Mouse (Mus musculus) heart, postnatal 0 days (tissue): ENCODE results near the gene Palm2. TPM values are rescaled to one million over a fixed set of nuclear protein-coding genes. Genes with fewer than 3 reads are reported as not detected.

Experiments
- ATAC-seq: fragments of 200-750 bp; cut with Nextera tagmentation; 2 replicates; pipeline ENCODE4 v1.8.0; 2017; ENCODE audit warnings: low read depth, moderate number of reproducible peaks, moderate library complexity; ENCODE audit not compliant: insufficient read depth
- DNase-seq: peaks from one replicate; pipeline ENCODE4 v3.0.0-alpha.2; 2016; ENCODE audit warnings: low spot score
- H3K27ac ChIP-seq: fragments of 300-500 bp; sonication (generic); 2 replicates; pipeline ENCODE4 v1.5.1; 2014; ENCODE audit warnings: low read depth, mild to moderate bottlenecking
- H3K27me3 ChIP-seq: fragments of 300-500 bp; sonication (generic); 2 replicates; pipeline ENCODE4 v1.6.1; 2014; ENCODE audit warnings: low read length, mixed read lengths; ENCODE audit not compliant: control insufficient read depth, insufficient read depth
- H3K36me3 ChIP-seq: fragments of 300-500 bp; sonication (generic); replicated peaks from 2 replicates; pipeline ENCODE4 v1.6.1; 2014; ENCODE audit warnings: low read length, mixed read lengths; ENCODE audit not compliant: control insufficient read depth, insufficient read depth
- H3K4me1 ChIP-seq: fragments of 300-500 bp; sonication (generic); 2 replicates; pipeline ENCODE4 v1.6.1; 2014; ENCODE audit warnings: antibody characterized with exemption; ENCODE audit not compliant: control insufficient read depth, insufficient read depth
- H3K4me2 ChIP-seq: fragments of 300-500 bp; sonication (generic); 2 replicates; pipeline ENCODE4 v1.6.1; 2014; ENCODE audit warnings: low read depth, mild to moderate bottlenecking, low read length, moderate library complexity
- H3K4me3 ChIP-seq: fragments of 300-500 bp; sonication (generic); 2 replicates; pipeline ENCODE4 v1.5.1; 2014; ENCODE audit warnings: low read depth, low read length
- H3K9ac ChIP-seq: fragments of 300-500 bp; sonication (generic); replicated peaks from 2 replicates; pipeline ENCODE4 v1.6.1; 2014; ENCODE audit warnings: low read depth, low read length, mixed read lengths
- H3K9me3 ChIP-seq: fragments of 300-500 bp; sonication (generic); replicated peaks from 2 replicates; pipeline ENCODE4 v1.6.1; 2016; ENCODE audit warnings: low read length; ENCODE audit not compliant: control insufficient read depth
- CTCF ChIP-seq: IDR thresholded peaks from 2 replicates; pipeline ENCODE4 v1.5.1; 2016; ENCODE audit warnings: antibody characterized with exemption, control low read depth, low read depth
- EP300 ChIP-seq: IDR thresholded peaks from 2 replicates; pipeline ENCODE4 v1.6.1; 2016; ENCODE audit warnings: antibody characterized with exemption, low read depth
- WGBS: fragments of 180-500 bp; shearing (Covaris S2); extraction: QIAGEN DNeasy Blood & Tissue Kit; methylation state at CpG from one replicate; pipeline ENCODE4 v1.1.7; 2014; 5-methylcytosine and 5-hydroxymethylcytosine counted together
- polyA plus RNA-seq: library from polyadenylated mRNA; unstranded; fragments of >200 nt; fragmentation: Nextera tagmentation; extraction: Ambion mirVana; gene quantifications from 2 replicates; pipeline ENCODE4 v1.2.1, GENCODE M21; 2015
- total RNA-seq: library from RNA; depleted of rRNA; stranded (reverse); fragments of >200 nt; gene quantifications from 2 replicates; pipeline ENCODE4 v1.2.3, GENCODE M21; 2014; ENCODE audit warnings: low replicate concordance; rRNA removed

Gene Palm2
- total and polyA plus RNA-seq, 2 experiments from 2014 or later, result 6.6 to 12.6 TPM

- H3K27me3 ChIP-seq, result no peaks in the 10 kb centered on the region
- no peak overlapping the region for H3K4me2 ChIP-seq
- no peak overlapping the region for H3K4me3 ChIP-seq
- ATAC-seq (0 out of 2 replicates have a peak, but pooled peaks have one; percentile 21), DNase-seq (no peak)
- peaks cover 21% of the 10 kb centered on the region for H3K4me1 ChIP-seq
- 78% methylated on average over 11 of the region's 11 CpGs for WGBS
- no peaks in the 10 kb centered on the region for H3K9me3 ChIP-seq
- H3K36me3 ChIP-seq, result no peaks in the 10 kb centered on the region
- TF ChIP-seq EP300 (no peak), CTCF (no peak)
- no peak overlapping the region for H3K9ac ChIP-seq
- H3K27ac ChIP-seq, result 0 out of 2 replicates have a peak overlapping the region, but pooled peaks have one; percentile 43
These were observed 317.5 kb downstream of the Palm2 start for GRCm38 (mm10) chr4:57751566-57751965.

GRCm38 (mm10) chr4:57755085-57755484, 321.0 kb downstream of the Palm2 start:
- DNase-seq (no peak), ATAC-seq (no peak)
- WGBS, result 58% methylated on average over 11 of the region's 11 CpGs
- Histone ChIP-seq H3K27ac (peak overlapping the region; percentile 46), H3K4me1 (peaks cover 21% of the 10 kb centered on the region), H3K9ac (no peak overlapping the region), H3K4me3 (no peak overlapping the region), H3K36me3 (peaks cover 4% of the 10 kb centered on the region; the same call in 1 of the 2 replicates), H3K4me2 (peak overlapping the region; percentile 25; the same call in 1 of the 2 replicates), H3K9me3 (no peaks in the 10 kb centered on the region), H3K27me3 (no peaks in the 10 kb centered on the region)
- TF ChIP-seq EP300, result no peak

- DNase-seq, result no peak
- TF ChIP-seq CTCF (no peak), EP300 (no peak)
- ATAC-seq, result no peak
- Histone ChIP-seq H3K36me3 (peaks cover 4% of the 10 kb centered on the region; the same call in 1 of the 2 replicates), H3K27ac (peak overlapping the region; percentile 16), H3K9me3 (no peaks in the 10 kb centered on the region), H3K9ac (no peak overlapping the region), H3K4me2 (no peak overlapping the region), H3K27me3 (no peaks in the 10 kb centered on the region), H3K4me1 (peaks cover 27% of the 10 kb centered on the region), H3K4me3 (no peak overlapping the region)
- 51% methylated on average over 11 of the region's 11 CpGs for WGBS
These were observed 323.9 kb downstream of the Palm2 start for GRCm38 (mm10) chr4:57757997-57758396.

Other genes starting within 250 kb of the Palm2 start
- gene Ptpn3, start 132.4 kb upstream of the Palm2 start, total RNA-seq, result 1.0 and 3.4 TPM in 2 replicates
- 2.2 and 2.3 TPM in 2 replicates for gene Ptpn3, start 132.4 kb upstream of the Palm2 start, polyA plus RNA-seq
- 21.1 and 26.8 TPM in 2 replicates for gene Pakap, start 133.9 kb downstream of the Palm2 start, total RNA-seq
- 33.8 and 43.7 TPM in 2 replicates for gene Pakap, start 133.9 kb downstream of the Palm2 start, polyA plus RNA-seq